Mouse (Mus musculus) heart, adult 2 months (tissue): ENCODE data around the gene Pacrg. TPM values are rescaled to one million over a fixed set of nuclear protein-coding genes. Genes with fewer than 3 reads are reported as not detected.

Experiments used
- DNase-seq, 2 experiments: peaks; one replicate each; pipeline ENCODE4 v3.0.0; 2021
- H3K27ac ChIP-seq: fragments of 200-600 bp; 2 replicates; pipeline ENCODE4 v1.8.1; 2022
- H3K27me3 ChIP-seq: fragments of 200-500 bp; 2 replicates; pipeline ENCODE4 v1.6.1; 2012; ENCODE audit warnings: mild to moderate bottlenecking, low read length, inconsistent platforms, mixed read lengths; ENCODE audit not compliant: control insufficient read depth, insufficient read depth
- H3K36me3 ChIP-seq: fragments of 200-500 bp; 2 replicates; pipeline ENCODE4 v1.6.1; 2012; ENCODE audit warnings: low read length, inconsistent platforms; ENCODE audit not compliant: control insufficient read depth, insufficient read depth
- H3K4me1 ChIP-seq: fragments of 200-500 bp; 2 replicates; pipeline ENCODE4 v1.6.1; 2011; ENCODE audit warnings: low read length; ENCODE audit not compliant: control insufficient read depth, insufficient read depth
- H3K4me3 ChIP-seq: fragments of 200-600 bp; 2 replicates; pipeline ENCODE4 v1.8.1; 2022
- H3K79me2 ChIP-seq: fragments of 200-500 bp; replicated peaks from 2 replicates; pipeline ENCODE4 v1.6.1; 2012; ENCODE audit warnings: mild to moderate bottlenecking, inconsistent platforms, low read length, moderate library complexity, mixed read lengths; ENCODE audit not compliant: control insufficient read depth, insufficient read depth
- H3K9ac ChIP-seq: fragments of 200-500 bp; 2 replicates; pipeline ENCODE4 v1.6.1; 2012; ENCODE audit warnings: low read depth, mild to moderate bottlenecking, control low read depth, inconsistent platforms, low read length, mixed read lengths
- CTCF ChIP-seq: fragments of 200-600 bp; IDR thresholded peaks from 2 replicates; pipeline ENCODE4 v1.8.1; 2022; ENCODE audit warnings: antibody characterized with exemption, mild to moderate bottlenecking, moderate library complexity
- EP300 ChIP-seq: fragments of 200-500 bp; IDR thresholded peaks from 2 replicates; pipeline ENCODE4 v1.6.1; 2011; ENCODE audit warnings: low read depth, low read length, control low read depth; ENCODE audit not compliant: insufficient read depth
- POLR2A ChIP-seq: fragments of 200-500 bp; IDR thresholded peaks from 2 replicates; pipeline ENCODE4 v1.6.1; 2011; ENCODE audit warnings: mild to moderate bottlenecking, low read depth, low read length, control low read depth; ENCODE audit not compliant: insufficient read depth
- WGBS: fragments of 180-500 bp; shearing (Covaris S2); methylation state at CpG from one replicate; pipeline ENCODE4 v1.1.7; 2018; 5-methylcytosine and 5-hydroxymethylcytosine counted together
- intact Hi-C: fragments of 180-260 bp; cut with DNase I; formaldehyde crosslinking; loops from one replicate; pipeline ENCODE4 v1.15.1; 2025
- polyA plus RNA-seq: library from polyadenylated mRNA; depleted of rRNA; stranded (reverse); fragments of >200 nt; gene quantifications from 2 replicates; pipeline ENCODE4 v1.2.3, GENCODE M21; 2012
- total RNA-seq, 2 experiments: library from RNA; stranded (reverse); gene quantifications; 2 replicates each; pipeline ENCODE4 v1.2.3; 2021

The Pacrg gene
- total and polyA plus RNA-seq, 3 experiments: 0.45 to 1.0 (median 0.89) TPM

GRCm38 (mm10) chr17:10562871-10563270 lies 277.2 kb downstream of the Pacrg start:
- Histone ChIP-seq H3K9ac (no peak overlapping the region), H3K36me3 (no peaks in the 10 kb centered on the region), H3K27ac (no peak overlapping the region), H3K4me3 (no peak overlapping the region), H3K27me3 (no peaks in the 10 kb centered on the region), H3K4me1 (no peaks in the 10 kb centered on the region; the same call in 1 of the 2 replicates), H3K79me2 (no peaks in the 10 kb centered on the region)
- intact Hi-C loops: no loop called here
- 92% methylated on average over 7 of the region's 7 CpGs for WGBS
- TF ChIP-seq EP300: no peak
- no peak for DNase-seq

- no peaks in the 10 kb centered on the region for H3K4me1 ChIP-seq
- H3K79me2 ChIP-seq: no peaks in the 10 kb centered on the region
- no peak overlapping the region for H3K9ac ChIP-seq
- WGBS: 85% methylated on average over 3 of the region's 3 CpGs
- H3K4me3 ChIP-seq: no peak overlapping the region
- intact Hi-C loops: no loop called here
- H3K36me3 ChIP-seq: no peaks in the 10 kb centered on the region
- DNase-seq: no peak
- H3K27me3 ChIP-seq: no peaks in the 10 kb centered on the region
- TF ChIP-seq CTCF: no peak
- no peak for TF ChIP-seq POLR2A
- TF ChIP-seq EP300: no peak
- no peak overlapping the region for H3K27ac ChIP-seq
Measured at GRCm38 (mm10) chr17:10560053-10560452, 280.1 kb downstream of the Pacrg start.

GRCm38 (mm10) chr17:10558671-10559070 lies 281.4 kb downstream of the Pacrg start:
- intact Hi-C loops: no loop called here
- Histone ChIP-seq H3K27ac (no peak overlapping the region), H3K4me3 (no peak overlapping the region), H3K79me2 (no peaks in the 10 kb centered on the region), H3K27me3 (no peaks in the 10 kb centered on the region), H3K9ac (no peak overlapping the region), H3K36me3 (no peaks in the 10 kb centered on the region), H3K4me1 (no peaks in the 10 kb centered on the region)
- 68% methylated on average over 8 of the region's 8 CpGs for WGBS
- no peak for DNase-seq
- TF ChIP-seq POLR2A (no peak), EP300 (no peak), CTCF (no peak)

GRCm38 (mm10) chr17:10552295-10553056 lies 287.6 kb downstream of the Pacrg start:
- H3K9ac ChIP-seq: no peak overlapping the region
- intact Hi-C loops: no loop called here
- no peaks in the 10 kb centered on the region for H3K79me2 ChIP-seq
- DNase-seq: no peak
- H3K27me3 ChIP-seq: no peaks in the 10 kb centered on the region
- no peaks in the 10 kb centered on the region for H3K36me3 ChIP-seq
- H3K4me3 ChIP-seq: no peak overlapping the region
- H3K4me1 ChIP-seq: no peaks in the 10 kb centered on the region
- TF ChIP-seq EP300 (no peak), CTCF (no peak), POLR2A (no peak)
- 84% methylated on average over 16 of the region's 16 CpGs for WGBS
- no peak overlapping the region for H3K27ac ChIP-seq

- Histone ChIP-seq H3K27ac (no peak overlapping the region), H3K27me3 (no peaks in the 10 kb centered on the region), H3K9ac (no peak overlapping the region), H3K4me3 (no peak overlapping the region), H3K4me1 (no peaks in the 10 kb centered on the region), H3K36me3 (no peaks in the 10 kb centered on the region), H3K79me2 (no peaks in the 10 kb centered on the region)
- intact Hi-C loops: no loop called here
- TF ChIP-seq EP300 (no peak), POLR2A (no peak), CTCF (no peak)
- no peak for DNase-seq
- 75% methylated on average over 15 of the region's 15 CpGs for WGBS
Measured at GRCm38 (mm10) chr17:10550781-10551520, 289.2 kb downstream of the Pacrg start.

- TF ChIP-seq EP300: no peak
- no peak for TF ChIP-seq POLR2A
- no peak for TF ChIP-seq CTCF
- no peak overlapping the region for H3K4me3 ChIP-seq
- DNase-seq: no peak
- no peaks in the 10 kb centered on the region for H3K27me3 ChIP-seq
- no peaks in the 10 kb centered on the region for H3K4me1 ChIP-seq
- 51% methylated on average over 3 of the region's 3 CpGs for WGBS
- no peaks in the 10 kb centered on the region for H3K79me2 ChIP-seq
- no peak overlapping the region for H3K9ac ChIP-seq
- intact Hi-C loops: no loop called here
- H3K36me3 ChIP-seq: no peaks in the 10 kb centered on the region
- no peak overlapping the region for H3K27ac ChIP-seq
Measured at GRCm38 (mm10) chr17:10549825-10550224, 290.3 kb downstream of the Pacrg start.
